8 mouse cellular contexts compared by ENCODE assay signal in the genomic region with DNA sequence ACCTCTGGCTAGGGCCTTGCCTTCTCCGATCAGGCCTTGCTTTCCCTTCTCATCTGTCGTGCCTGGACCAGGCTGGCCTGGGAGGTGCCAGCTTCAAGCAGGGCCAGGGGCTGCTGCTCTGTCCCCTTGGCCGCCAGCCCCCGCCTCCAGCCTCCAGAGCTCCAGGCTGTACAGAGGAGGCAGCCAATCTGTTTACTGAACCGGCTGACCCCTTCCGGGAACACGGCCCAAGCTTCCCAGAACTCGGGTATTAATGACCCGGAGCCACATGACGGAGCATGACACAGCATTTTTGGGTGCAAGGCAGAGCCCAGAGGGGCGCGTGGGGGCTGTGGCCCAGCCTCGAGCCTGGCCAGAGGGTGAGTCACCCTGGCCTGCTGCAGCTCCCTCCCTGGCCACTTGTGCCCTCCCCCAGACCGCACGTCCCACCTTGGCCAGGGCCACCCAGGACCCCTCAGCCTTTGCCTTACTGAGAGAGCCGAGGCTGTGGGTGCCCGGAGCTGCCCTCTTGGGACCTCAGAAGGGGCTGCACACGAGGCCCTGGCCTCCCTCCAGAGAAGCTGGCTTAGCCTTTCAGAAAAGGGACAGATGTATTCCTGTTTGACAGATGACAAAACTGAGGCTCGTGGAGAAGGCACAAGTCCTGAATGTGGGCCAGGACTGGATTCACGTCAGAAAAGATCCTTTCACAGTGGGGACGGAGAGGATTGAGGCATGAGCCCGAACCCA.
DNase-seq lines count a peak whose midpoint lies in the region; ATAC-seq and TF ChIP-seq lines count a peak whose summit lies in the region.

No protein-coding gene starts in this region.

- no peaks in the 10 kb centered on the region for H3K27me3 ChIP-seq in heart, embryonic 14.5 days (ENCODE audit: control insufficient read depth, insufficient read depth, low read length)
- no peaks in the 10 kb centered on the region for H3K27me3 ChIP-seq in liver, embryonic 14.5 days (ENCODE audit: control insufficient read depth, insufficient read depth, low read length)
- H3K27me3 ChIP-seq in neural tube, embryonic 13.5 days = no peaks in the 10 kb centered on the region

- no peak overlapping the region for H3K27ac ChIP-seq in ES-E14 (ENCODE audit: insufficient read depth, low read depth, low read length, poor library complexity, severe bottlenecking)
- peak overlapping the region in 1 of 2 experiments; percentile 24; a peak in 2 of 4 replicates for H3K27ac ChIP-seq in heart, embryonic 14.5 days (replicated peaks in 1 of 2; ENCODE audit: control insufficient read depth in 1 of 2, insufficient read depth in 1 of 2, low read depth in 2 of 2, low read length in 2 of 2)
- peak overlapping the region; percentile 43 for H3K27ac ChIP-seq in liver, embryonic 14.5 days
- H3K27ac ChIP-seq in neural tube, embryonic 13.5 days (replicated peaks) = no peak overlapping the region; the same call in 1 of the 2 replicates

- ATAC-seq in heart, embryonic 14.5 days (ENCODE audit: insufficient number of reproducible peaks, insufficient read depth, low FRiP score, low read depth) = peak; percentile 45; the same call in 1 of the 2 replicates
- ATAC-seq in liver, embryonic 14.5 days (ENCODE audit: insufficient read depth) = peak; percentile 81
- ATAC-seq in neural tube, embryonic 13.5 days (ENCODE audit: low read depth) = peak; percentile 40; the same call in 1 of the 2 replicates

- in situ Hi-C loops in ES-E14 (cut with MboI; ENCODE audit: low sequenced_read_pairs in 2 of 2, unreplicated experiment in 2 of 2) = no loop called here

- 58% methylated on average over 22 of the region's 22 CpGs for WGBS in heart, embryonic 14.5 days
- WGBS in liver, embryonic 14.5 days (ENCODE audit: insufficient replicate concordance) = 23% methylated on average over 22 of the region's 22 CpGs
- 46% methylated on average over 22 of the region's 22 CpGs for WGBS in neural tube, embryonic 13.5 days

- peak; percentile 15; the same call in 1 of the 2 replicates for TF ChIP-seq CTCF in liver, embryonic 14.5 days (IDR thresholded peaks at IDR 0.05; ENCODE audit: low read depth)

- H3K4me2 ChIP-seq in heart, embryonic 14.5 days (ENCODE audit: low read length) = no peak overlapping the region
- peak overlapping the region; percentile 56 for H3K4me2 ChIP-seq in liver, embryonic 14.5 days (ENCODE audit: low read depth)
- no peak overlapping the region for H3K4me2 ChIP-seq in neural tube, embryonic 13.5 days

- H3K4me1 ChIP-seq in ES-E14 (ENCODE audit: control insufficient read depth in 2 of 2, insufficient read depth in 2 of 2, low read length in 2 of 2, poor library complexity in 1 of 2) = peaks cover 0 to 8% of the 10 kb centered on the region in 2 experiments; a peak in 1 of 4 replicates
- peaks cover 7 to 21% of the 10 kb centered on the region in 2 experiments; a peak in 3 of 4 replicates for H3K4me1 ChIP-seq in heart, embryonic 14.5 days (ENCODE audit: control insufficient read depth in 2 of 2, insufficient read depth in 2 of 2, low read length in 2 of 2)
- peaks cover 15 to 17% of the 10 kb centered on the region in 2 experiments for H3K4me1 ChIP-seq in liver, embryonic 14.5 days (replicated peaks; ENCODE audit: control insufficient read depth in 2 of 2, insufficient read depth in 2 of 2, low read length in 1 of 2)
- peaks cover 24% of the 10 kb centered on the region for H3K4me1 ChIP-seq in neural tube, embryonic 13.5 days (replicated peaks)

- peak overlapping the region in 1 of 2 experiments; percentile 14; a peak in 1 of 4 replicates for H3K4me3 ChIP-seq in ES-E14 (ENCODE audit: insufficient read depth in 1 of 2, low read depth in 1 of 2, low read length in 2 of 2, poor library complexity in 1 of 2, severe bottlenecking in 1 of 2)
- H3K4me3 ChIP-seq in heart, embryonic 14.5 days (ENCODE audit: control insufficient read depth in 1 of 2, insufficient read depth in 1 of 2, low read depth in 1 of 2, low read length in 2 of 2) = no peak overlapping the region
- H3K4me3 ChIP-seq in liver, embryonic 14.5 days (ENCODE audit: insufficient read depth in 1 of 2, low read depth in 2 of 2, low read length in 2 of 2) = no peak overlapping the region
- H3K4me3 ChIP-seq in neural tube, embryonic 13.5 days = no peak overlapping the region

- peak overlapping the region; percentile 60 for H3K9ac ChIP-seq in ES-E14 (ENCODE audit: insufficient read depth, low read depth, low read length, poor library complexity, severe bottlenecking)
- H3K9ac ChIP-seq in heart, embryonic 14.5 days (ENCODE audit: low read length) = no peak overlapping the region
- peak overlapping the region; percentile 44 for H3K9ac ChIP-seq in liver, embryonic 14.5 days (replicated peaks)
- peak overlapping the region; percentile 50; the same call in 1 of the 2 replicates for H3K9ac ChIP-seq in neural tube, embryonic 13.5 days

- H3K36me3 ChIP-seq in ES-E14 (ENCODE audit: control insufficient read depth, insufficient read depth, low read length, poor library complexity, severe bottlenecking) = no peaks in the 10 kb centered on the region
- no peaks in the 10 kb centered on the region for H3K36me3 ChIP-seq in heart, embryonic 14.5 days (ENCODE audit: control insufficient read depth, insufficient read depth, low read length)
- H3K36me3 ChIP-seq in liver, embryonic 14.5 days (replicated peaks; ENCODE audit: control insufficient read depth, insufficient read depth, low read depth) = no peaks in the 10 kb centered on the region
- H3K36me3 ChIP-seq in neural tube, embryonic 13.5 days = no peaks in the 10 kb centered on the region

- H3K9me3 ChIP-seq in ES-E14 (ENCODE audit: control insufficient read depth, insufficient read depth, low read depth, low read length) = no peaks in the 10 kb centered on the region
- no peaks in the 10 kb centered on the region for H3K9me3 ChIP-seq in heart, embryonic 14.5 days (ENCODE audit: control insufficient read depth, low read length)
- no peaks in the 10 kb centered on the region for H3K9me3 ChIP-seq in liver, embryonic 14.5 days (ENCODE audit: control insufficient read depth, low read length)
- no peaks in the 10 kb centered on the region for H3K9me3 ChIP-seq in neural tube, embryonic 13.5 days

- TF ChIP-seq EP300 in liver, embryonic 14.5 days (IDR thresholded peaks at IDR 0.05; ENCODE audit: low read depth) = peak; percentile 52

- no peak for DNase-seq in ES-E14 (ENCODE audit: low read depth, low spot score)
- DNase-seq in c-Kit-negative CD71-positive TER-119-positive erythroid progenitor cells, embryonic 14.5 days (ENCODE audit: low read depth, low spot score) = peak; percentile 67
- peak; percentile 97 for DNase-seq in fibroblast of lung, adult 2 months (ENCODE audit: low read depth)
- DNase-seq in kidney, postnatal 25 days = peak; percentile 96 to 97
- DNase-seq in liver, embryonic 14.5 days (ENCODE audit: low read depth in 3 of 3, low spot score in 3 of 3) = peak; percentile 53 to 79 (median 74)
- peak; percentile 85 to 92 for DNase-seq in urinary bladder, postnatal 36 days (ENCODE audit: low spot score in 2 of 2)

TF ChIP-seq in ES-E14, 5 proteins besides CTCF, POLR2A, EP300 and RAD21:
- no peak for TF ChIP-seq ZNF384 (IDR thresholded peaks at IDR 0.05; ENCODE audit: low read depth, low read length)
- peak; percentile 93 for TF ChIP-seq MAFK (IDR thresholded peaks at IDR 0.05; ENCODE audit: insufficient read depth, low read depth, low read length)
- no peak for TF ChIP-seq HCFC1 (IDR thresholded peaks at IDR 0.05; ENCODE audit: borderline replicate concordance, insufficient read depth, low read length)
- no peak for TF ChIP-seq ZC3H11A (IDR thresholded peaks at IDR 0.05; ENCODE audit: borderline replicate concordance, low read depth, low read length)
